In genomic region chr1:132144223-132144622, GRCm38 (mm10) we compare ENCODE assay signal across 11 mouse cellular contexts. TPM values are rescaled to one million over a fixed set of nuclear protein-coding genes. Genes with fewer than 3 reads are reported as not detected.
DNase-seq lines count a peak whose midpoint lies in the region; ATAC-seq and TF ChIP-seq lines count a peak whose summit lies in the region.
"Had no signal": no experiment of that assay in that cellular context is flagged by ENCODE, and none has a peak within 500 bp of the region (broad histone marks: within the 10 kb centered on the region; RNA-seq: fewer than 3 reads in every experiment).

No protein-coding gene starts in this region.

- H3K27ac ChIP-seq in forebrain, embryonic 11.5 days (ENCODE audit: low read depth, low read length), result no peak overlapping the region
- peak overlapping the region; percentile 79 for H3K27ac ChIP-seq in layer of hippocampus, adult 2 months
- H3K27ac ChIP-seq in neural tube, embryonic 12.5 days, result no peak overlapping the region
- H3K27ac ChIP-seq: liver, embryonic 13.5 days had no signal

- H3K36me3 ChIP-seq in forebrain, embryonic 11.5 days (ENCODE audit: control insufficient read depth, insufficient read depth, low read length), result no peaks in the 10 kb centered on the region
- no peaks in the 10 kb centered on the region for H3K36me3 ChIP-seq in neural tube, embryonic 12.5 days
- H3K36me3 ChIP-seq: liver, embryonic 13.5 days had no signal

- no peak for TF ChIP-seq CTCF in layer of hippocampus, adult 2 months (conservative IDR thresholded peaks at IDR 0.05)

- no peaks in the 10 kb centered on the region for H3K9me3 ChIP-seq in forebrain, embryonic 11.5 days (ENCODE audit: control insufficient read depth, low read length)
- no peaks in the 10 kb centered on the region for H3K9me3 ChIP-seq in neural tube, embryonic 12.5 days
- H3K9me3 ChIP-seq: liver, embryonic 13.5 days had no signal

- 20% methylated on average over 2 of the region's 2 CpGs for WGBS in forebrain, embryonic 11.5 days
- 18% methylated on average over 2 of the region's 2 CpGs for WGBS in neural tube, embryonic 12.5 days

- no peak overlapping the region for H3K9ac ChIP-seq in forebrain, embryonic 11.5 days (ENCODE audit: low read length)
- H3K9ac ChIP-seq in neural tube, embryonic 12.5 days, result no peak overlapping the region
- H3K9ac ChIP-seq: liver, embryonic 13.5 days had no signal

- DNase-seq in NIH3T3 (ENCODE audit: low read depth), result peak; percentile 62
- DNase-seq in forebrain, embryonic 11.5 days (ENCODE audit: low spot score), result peak; percentile 65
- peak; percentile 57 to 82 for DNase-seq in layer of hippocampus, adult 2 months (ENCODE audit: low spot score in 2 of 2)
- no peak for DNase-seq in heart, postnatal 25 days (ENCODE audit: low spot score)
- DNase-seq in ovary, postnatal 10 days (ENCODE audit: low spot score), result no peak
- DNase-seq: cerebellum, adult 9-11 months; liver, embryonic 13.5 days had no signal

- no peak overlapping the region for H3K4me2 ChIP-seq in forebrain, embryonic 11.5 days (ENCODE audit: low read depth, low read length, severe bottlenecking)
- H3K4me2 ChIP-seq in neural tube, embryonic 12.5 days (replicated peaks), result no peak overlapping the region
- H3K4me2 ChIP-seq: liver, embryonic 13.5 days had no signal

- peaks cover 4% of the 10 kb centered on the region; the same call in 1 of the 2 replicates for H3K4me1 ChIP-seq in forebrain, embryonic 11.5 days (replicated peaks; ENCODE audit: control insufficient read depth, insufficient read depth, low read length)
- peaks cover 16% of the 10 kb centered on the region for H3K4me1 ChIP-seq in neural tube, embryonic 12.5 days

- no peak overlapping the region for H3K4me3 ChIP-seq in forebrain, embryonic 11.5 days (ENCODE audit: low read depth, low read length)
- H3K4me3 ChIP-seq in layer of hippocampus, adult 2 months, result no peak overlapping the region
- no peak overlapping the region for H3K4me3 ChIP-seq in neural tube, embryonic 12.5 days
- H3K4me3 ChIP-seq: liver, embryonic 13.5 days had no signal

- intact Hi-C loops in heart, postnatal 25 days (cut with DNase I), result no loop called here

- peak; percentile 75 for ATAC-seq in forebrain, embryonic 11.5 days (replicated peaks; ENCODE audit: low FRiP score)
- ATAC-seq in neural tube, embryonic 12.5 days (ENCODE audit: low FRiP score, low read depth), result peak; percentile 68
- ATAC-seq in megakaryocyte progenitor cell, adult 5-6 weeks (replicated peaks; ENCODE audit: poor library complexity), result no peak
- ATAC-seq: intestine, postnatal 0 days had no signal

- H3K27me3 ChIP-seq in forebrain, embryonic 11.5 days (ENCODE audit: control insufficient read depth, insufficient read depth, low read length), result peaks cover 3% of the 10 kb centered on the region
- peaks cover 7% of the 10 kb centered on the region; the same call in 1 of the 2 replicates for H3K27me3 ChIP-seq in neural tube, embryonic 12.5 days (replicated peaks)

RNA-seq across cellular contexts. Expression of gene Cdk18, which starts 4.7 kb away (rescaled TPM):
- polyA plus RNA-seq in forebrain, embryonic 11.5 days (2014; fragmentation: Nextera tagmentation; extraction: Ambion mirVana), result 0.35 and 0.96 TPM in 2 replicates
- total RNA-seq in layer of hippocampus, adult 2 months (2021), result 10 to 100 TPM; 21.7 to 23.7 TPM
- 0.74 and 0.84 TPM in 2 replicates for polyA plus RNA-seq in neural tube, embryonic 12.5 days (2016; fragmentation: Nextera tagmentation; extraction: Ambion mirVana)
- 10 to 100 TPM; 10.9 to 12.0 TPM for total RNA-seq in heart, postnatal 25 days (2021)
- total RNA-seq in megakaryocyte progenitor cell, adult 5-6 weeks (2015), result 1.7 and 2.3 TPM in 2 replicates
- 0.75 and 1.3 TPM in 2 replicates for total RNA-seq in megakaryocyte progenitor cell, adult 5-6 weeks (2017)

RNA-seq across cellular contexts. Expression of gene Lemd1, which starts 47.0 kb away (rescaled TPM):
- polyA plus RNA-seq in forebrain, embryonic 11.5 days (2014; fragmentation: Nextera tagmentation; extraction: Ambion mirVana), result 8.1 and 12.1 TPM in 2 replicates
- under 1 TPM; 0.64 to 0.88 TPM for total RNA-seq in layer of hippocampus, adult 2 months (2021)
- 11.7 and 11.9 TPM in 2 replicates for polyA plus RNA-seq in neural tube, embryonic 12.5 days (2016; fragmentation: Nextera tagmentation; extraction: Ambion mirVana)
- total RNA-seq in heart, postnatal 25 days (2021), result not detected
- total RNA-seq in megakaryocyte progenitor cell, adult 5-6 weeks (2015), result not detected in 2 replicates
- not detected in 2 replicates for total RNA-seq in megakaryocyte progenitor cell, adult 5-6 weeks (2017)
- total RNA-seq: MEL had no signal
- polyA plus RNA-seq: liver, embryonic 13.5 days had no signal

RNA-seq across cellular contexts. Expression of gene AC124108.1, which starts 47.0 kb away (rescaled TPM):
- polyA plus RNA-seq in forebrain, embryonic 11.5 days (2014; fragmentation: Nextera tagmentation; extraction: Ambion mirVana), result 4.7 and 5.6 TPM in 2 replicates
- under 1 TPM; 0.47 to 0.61 TPM for total RNA-seq in layer of hippocampus, adult 2 months (2021)
- polyA plus RNA-seq in neural tube, embryonic 12.5 days (2016; fragmentation: Nextera tagmentation; extraction: Ambion mirVana), result 3.0 and 3.7 TPM in 2 replicates
- not detected for total RNA-seq in heart, postnatal 25 days (2021)
- not detected in 2 replicates for total RNA-seq in megakaryocyte progenitor cell, adult 5-6 weeks (2015)
- not detected in 2 replicates for total RNA-seq in megakaryocyte progenitor cell, adult 5-6 weeks (2017)
- total RNA-seq: MEL had no signal
- polyA plus RNA-seq: intestine, postnatal 0 days; liver, embryonic 13.5 days had no signal

Comparison
In these comparisons a context has a peak if more than half of its experiments do, and no peak if none do; other contexts are left out.
1. DNase-seq: peak in NIH3T3 (single experiment), forebrain, embryonic 11.5 days (single experiment) and layer of hippocampus, adult 2 months (2 of 2); none in heart, postnatal 25 days (single experiment) and ovary, postnatal 10 days (single experiment).